Mouse (Mus musculus) olfactory bulb, adult 2 months (tissue): ENCODE measurements around the gene Ifit1bl2.

Source experiments
- CTCF ChIP-seq: fragments of 200-500 bp; IDR thresholded peaks from 2 replicates; pipeline ENCODE4 v1.5.1; 2012; ENCODE audit warnings: low read depth, mild to moderate bottlenecking, low read length, moderate library complexity; ENCODE audit not compliant: insufficient read depth
- POLR2A ChIP-seq: fragments of 200-500 bp; IDR thresholded peaks from 2 replicates; pipeline ENCODE4 v1.6.1; 2012; ENCODE audit warnings: mild to moderate bottlenecking, low read depth, low read length, moderate library complexity; ENCODE audit not compliant: insufficient read depth

DNA sequence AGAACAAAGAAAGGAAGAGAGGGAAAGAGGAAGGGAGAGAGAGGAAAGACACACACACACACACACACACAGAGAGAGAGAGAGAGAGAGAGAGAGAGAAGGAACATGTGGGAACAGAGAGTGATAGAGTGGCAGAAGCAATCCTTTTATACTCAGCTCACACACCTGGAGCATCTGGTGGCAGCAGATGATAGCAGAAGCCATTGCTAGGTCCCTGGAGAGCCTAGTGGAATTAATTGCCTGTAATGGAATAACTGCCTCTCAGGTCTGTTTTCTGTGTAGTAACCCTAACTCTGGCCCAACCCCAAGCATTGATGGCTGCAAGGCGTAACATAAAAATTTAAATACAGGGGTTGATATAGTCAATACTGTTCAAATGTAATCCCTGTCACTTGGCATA is 69.5 kb downstream of the Ifit1bl2 start:
- no peak for TF ChIP-seq CTCF
- no peak for TF ChIP-seq POLR2A
